Mouse (Mus musculus): ENCODE measurements around the gene Hdgfl3. TPM values are rescaled to one million over a fixed set of nuclear protein-coding genes. Genes with fewer than 3 reads are reported as not detected.

Hdgfl3 gene
- polyA plus RNA-seq, 1 experiment from 2014 or later: 59.0 TPM

DNA sequence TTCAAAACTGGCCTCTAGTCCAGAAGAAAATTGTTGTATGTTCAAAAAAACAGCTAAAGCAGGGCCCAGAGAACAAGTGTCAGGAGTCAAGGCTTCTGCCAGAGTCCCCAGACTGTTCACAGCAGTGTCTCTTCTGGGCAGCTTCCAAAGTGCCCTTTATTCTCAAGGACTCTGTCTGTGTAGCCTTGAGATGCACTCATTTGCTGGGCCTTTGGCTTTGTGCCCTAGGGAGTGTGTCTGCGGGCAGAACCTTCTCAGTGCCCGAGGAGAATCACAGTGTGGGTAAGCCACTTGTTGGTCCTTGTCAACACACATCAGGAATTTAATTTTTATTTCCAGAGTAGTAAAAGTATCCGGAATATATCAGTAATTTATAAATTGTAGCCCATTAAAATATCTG lies 52.7 kb downstream of the Hdgfl3 start:
- Histone ChIP-seq H3K27me3 (no peaks in the 10 kb centered on the region), H3K36me3 (peaks cover 3% of the 10 kb centered on the region; the same call in 1 of the 2 replicates), H3K4me2 (no peak overlapping the region), H3K4me1 (replicated peaks) (no peaks in the 10 kb centered on the region), H3K27ac (replicated peaks) (no peak overlapping the region), H3K9ac (no peak overlapping the region), H3K4me3 (no peak overlapping the region), H3K9me3 (no peaks in the 10 kb centered on the region)
- no peak for ATAC-seq (ENCODE audit: low FRiP score, low read depth)
- WGBS: 68% methylated on average over 3 of the region's 3 CpGs

DNA sequence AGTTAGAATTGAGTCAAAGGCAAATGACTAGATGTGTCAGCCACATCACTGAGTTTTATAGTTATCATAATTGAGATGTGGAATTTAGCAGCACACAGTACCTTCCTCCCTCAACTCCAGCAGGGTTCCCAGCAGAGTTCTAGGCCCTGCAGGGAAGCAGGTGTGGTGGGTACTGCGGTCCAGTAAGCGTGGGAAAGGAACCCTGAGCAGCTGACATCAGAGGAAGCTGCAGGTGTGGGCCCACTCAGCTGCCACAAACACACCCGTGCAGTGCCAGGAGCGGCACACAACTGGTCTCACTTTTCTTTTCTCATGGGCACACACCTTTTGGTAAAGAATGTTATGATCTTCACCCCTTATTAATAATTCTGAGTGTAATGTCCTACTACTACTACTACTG lies 53.5 kb downstream of the Hdgfl3 start:
- Histone ChIP-seq H3K4me3 (no peak overlapping the region), H3K36me3 (no peaks in the 10 kb centered on the region), H3K27ac (replicated peaks) (no peak overlapping the region), H3K27me3 (no peaks in the 10 kb centered on the region), H3K4me1 (replicated peaks) (0 out of 2 replicates have a peak, but pooled peaks cover 2% of the 10 kb centered on the region), H3K9ac (no peak overlapping the region), H3K4me2 (no peak overlapping the region), H3K9me3 (no peaks in the 10 kb centered on the region)
- ATAC-seq (ENCODE audit: low FRiP score, low read depth): no peak
- WGBS: 90% methylated on average over 4 of the region's 4 CpGs

DNA sequence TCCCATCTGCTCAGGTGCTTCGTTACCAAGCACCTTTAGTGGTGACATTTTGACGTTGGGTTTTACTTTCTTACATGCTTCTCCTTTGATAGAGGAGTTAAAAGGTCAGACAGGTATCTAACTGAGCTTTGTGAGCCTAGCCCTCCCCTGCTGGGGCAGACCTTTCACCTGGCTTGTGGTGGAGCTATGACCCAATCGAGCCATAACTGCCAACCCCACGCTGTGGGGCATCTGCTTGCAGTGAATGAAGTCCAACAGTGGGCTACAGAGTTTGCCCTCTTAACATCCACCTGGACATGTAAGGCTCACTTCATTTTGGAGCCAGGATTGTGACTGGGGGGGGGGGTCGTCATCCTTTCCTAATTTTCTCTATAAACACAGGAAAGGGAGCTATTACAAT lies 54.0 kb downstream of the Hdgfl3 start:
- Histone ChIP-seq H3K4me2 (no peak overlapping the region), H3K4me1 (replicated peaks) (0 out of 2 replicates have a peak, but pooled peaks cover 2% of the 10 kb centered on the region), H3K4me3 (no peak overlapping the region), H3K9me3 (no peaks in the 10 kb centered on the region), H3K27ac (replicated peaks) (no peak overlapping the region), H3K9ac (no peak overlapping the region), H3K36me3 (no peaks in the 10 kb centered on the region), H3K27me3 (no peaks in the 10 kb centered on the region)
- no peak for ATAC-seq (ENCODE audit: low FRiP score, low read depth)
- WGBS: 89% methylated on average over 5 of the region's 5 CpGs

DNA sequence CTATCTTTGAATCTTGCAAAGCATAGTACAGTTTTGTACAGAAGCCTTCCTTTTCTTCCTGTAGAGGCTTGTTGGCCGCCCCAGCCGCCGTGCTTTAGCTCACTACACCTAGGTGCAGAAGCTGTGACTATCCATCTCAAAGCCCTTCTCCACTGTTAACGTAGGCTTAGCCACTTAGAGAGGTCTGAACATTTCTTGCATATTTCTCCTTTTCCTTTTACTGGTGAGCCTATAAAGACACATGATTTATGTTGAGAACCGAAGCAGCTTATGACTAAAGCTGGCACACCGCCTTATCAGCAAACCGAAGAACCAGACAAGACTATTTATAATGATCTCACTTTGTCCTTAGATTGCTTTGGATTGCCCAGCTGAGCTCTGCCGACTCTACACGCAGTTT lies 58.9 kb downstream of the Hdgfl3 start:
- Histone ChIP-seq H3K4me3 (no peak overlapping the region), H3K27me3 (no peaks in the 10 kb centered on the region), H3K4me1 (replicated peaks) (0 out of 2 replicates have a peak, but pooled peaks cover 2% of the 10 kb centered on the region), H3K27ac (replicated peaks) (no peak overlapping the region; the same call in 1 of the 2 replicates), H3K9ac (no peak overlapping the region), H3K36me3 (no peaks in the 10 kb centered on the region), H3K9me3 (no peaks in the 10 kb centered on the region), H3K4me2 (no peak overlapping the region)
- ATAC-seq (ENCODE audit: low FRiP score, low read depth): no peak
- WGBS: 79% methylated on average over 9 of the region's 9 CpGs

DNA sequence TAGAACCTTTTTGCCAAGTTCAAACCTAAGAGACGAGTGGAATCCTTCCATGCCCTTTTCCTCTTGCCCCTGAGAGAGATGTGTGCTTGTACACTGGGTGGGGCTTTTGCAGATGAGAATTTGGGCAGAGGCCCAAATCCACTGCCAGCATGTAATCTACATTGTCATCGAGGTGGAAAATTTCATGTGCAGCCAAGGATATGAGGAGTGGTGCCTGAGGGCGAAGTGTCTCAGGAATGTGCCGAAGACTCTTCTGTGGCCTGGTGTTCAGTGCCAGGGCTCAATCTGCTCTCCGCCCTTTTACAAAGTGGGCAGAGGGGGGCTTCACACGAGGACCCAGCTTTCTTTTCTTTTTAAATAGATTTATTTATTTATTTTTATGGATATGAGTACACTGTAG lies 59.6 kb downstream of the Hdgfl3 start:
- no peaks in the 10 kb centered on the region for H3K36me3 ChIP-seq
- no peak for ATAC-seq (ENCODE audit: low FRiP score, low read depth)
- H3K27ac ChIP-seq (replicated peaks): no peak overlapping the region
- 61% methylated on average over 6 of the region's 6 CpGs for WGBS
- no peaks in the 10 kb centered on the region for H3K9me3 ChIP-seq
- H3K27me3 ChIP-seq: no peaks in the 10 kb centered on the region
- no peak overlapping the region for H3K4me3 ChIP-seq
- no peak overlapping the region for H3K9ac ChIP-seq
- no peak overlapping the region for H3K4me2 ChIP-seq
- 0 out of 2 replicates have a peak, but pooled peaks cover 2% of the 10 kb centered on the region for H3K4me1 ChIP-seq (replicated peaks)

DNA sequence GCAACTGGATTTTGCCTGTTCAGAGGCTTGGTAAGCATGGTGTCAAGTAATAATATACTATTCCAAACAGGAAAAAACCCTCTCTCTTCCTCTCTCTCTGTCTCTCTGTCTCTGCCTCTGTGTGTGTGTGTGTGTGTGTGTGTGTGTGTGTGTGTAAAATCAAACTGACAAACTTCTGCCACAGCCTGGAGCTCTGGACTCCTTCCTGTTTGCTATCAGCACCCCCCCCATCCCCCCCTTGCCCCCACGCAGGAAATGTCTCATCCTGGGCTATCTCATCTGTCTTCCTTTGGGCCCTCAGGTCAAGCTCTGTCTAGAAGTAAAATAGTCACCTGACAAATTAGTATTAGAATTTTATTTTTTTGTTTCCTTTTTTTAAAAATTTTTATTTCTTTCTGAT lies 60.5 kb downstream of the Hdgfl3 start:
- H3K4me2 ChIP-seq: no peak overlapping the region
- no peak overlapping the region for H3K9ac ChIP-seq
- no peak overlapping the region for H3K27ac ChIP-seq (replicated peaks)
- H3K4me3 ChIP-seq: no peak overlapping the region
- no peaks in the 10 kb centered on the region for H3K27me3 ChIP-seq
- no peaks in the 10 kb centered on the region for H3K36me3 ChIP-seq
- 0 out of 2 replicates have a peak, but pooled peaks cover 2% of the 10 kb centered on the region for H3K4me1 ChIP-seq (replicated peaks)
- 59% methylated on average over 1 of the region's 1 CpGs for WGBS
- ATAC-seq (ENCODE audit: low FRiP score, low read depth): no peak
- no peaks in the 10 kb centered on the region for H3K9me3 ChIP-seq

DNA sequence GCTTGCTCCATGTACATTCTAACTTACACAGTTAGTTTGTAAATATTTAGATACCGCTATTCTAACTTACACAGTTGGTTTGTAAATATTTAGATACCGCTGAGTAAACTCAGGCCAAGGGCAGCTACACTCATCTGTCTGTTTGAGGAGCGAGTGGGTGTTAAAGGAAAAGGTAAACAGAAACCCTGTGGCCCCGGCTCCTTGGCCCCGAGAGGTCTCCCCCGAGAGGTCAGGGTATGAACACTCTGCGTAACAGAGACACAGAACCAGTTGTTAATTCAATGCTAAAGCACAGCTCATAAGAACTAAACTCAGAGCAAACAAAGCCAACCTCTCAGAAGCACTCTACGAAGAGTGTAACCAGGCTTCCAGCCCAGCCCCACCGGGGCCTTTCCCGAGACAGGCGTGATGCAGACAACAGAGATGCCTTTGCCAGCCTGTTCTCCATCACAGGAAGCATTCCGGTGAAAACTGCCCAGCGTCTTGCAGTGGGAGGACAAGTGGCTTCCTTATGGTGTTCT lies 61.7 kb downstream of the Hdgfl3 start:
- 77% methylated on average over 13 of the region's 13 CpGs for WGBS
- Histone ChIP-seq H3K27ac (replicated peaks) (no peak overlapping the region), H3K36me3 (no peaks in the 10 kb centered on the region), H3K9ac (no peak overlapping the region), H3K9me3 (no peaks in the 10 kb centered on the region), H3K4me1 (replicated peaks) (0 out of 2 replicates have a peak, but pooled peaks cover 2% of the 10 kb centered on the region), H3K4me3 (no peak overlapping the region), H3K4me2 (no peak overlapping the region), H3K27me3 (no peaks in the 10 kb centered on the region)
- ATAC-seq (ENCODE audit: low FRiP score, low read depth): no peak

DNA sequence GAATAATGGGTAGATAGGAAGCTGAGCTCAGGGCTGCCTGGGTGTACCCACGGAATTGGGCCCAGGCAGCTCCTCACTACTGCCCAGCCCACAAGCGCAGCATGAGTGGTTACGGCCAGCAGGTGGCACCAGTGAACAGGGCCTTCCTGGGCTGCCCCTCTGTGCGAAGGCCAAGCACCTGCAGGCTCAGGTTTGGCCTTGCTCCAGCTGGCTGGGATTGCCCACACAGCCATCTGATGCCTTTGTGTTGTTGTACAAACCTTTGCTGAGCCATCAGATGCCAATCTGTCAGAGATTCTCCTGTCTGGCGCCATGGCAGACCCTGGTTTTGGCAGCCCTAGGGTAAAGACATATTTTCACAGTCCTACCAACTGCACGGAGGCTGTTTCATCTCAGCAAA lies 66.1 kb downstream of the Hdgfl3 start:
- no peaks in the 10 kb centered on the region for H3K36me3 ChIP-seq
- ATAC-seq (ENCODE audit: low FRiP score, low read depth): peak; percentile 69
- H3K4me3 ChIP-seq: no peak overlapping the region
- 20% methylated on average over 6 of the region's 6 CpGs for WGBS
- H3K4me2 ChIP-seq: no peak overlapping the region
- H3K4me1 ChIP-seq (replicated peaks): no peaks in the 10 kb centered on the region
- no peaks in the 10 kb centered on the region for H3K9me3 ChIP-seq
- H3K27me3 ChIP-seq: no peaks in the 10 kb centered on the region
- H3K27ac ChIP-seq (replicated peaks): no peak overlapping the region
- no peak overlapping the region for H3K9ac ChIP-seq

DNA sequence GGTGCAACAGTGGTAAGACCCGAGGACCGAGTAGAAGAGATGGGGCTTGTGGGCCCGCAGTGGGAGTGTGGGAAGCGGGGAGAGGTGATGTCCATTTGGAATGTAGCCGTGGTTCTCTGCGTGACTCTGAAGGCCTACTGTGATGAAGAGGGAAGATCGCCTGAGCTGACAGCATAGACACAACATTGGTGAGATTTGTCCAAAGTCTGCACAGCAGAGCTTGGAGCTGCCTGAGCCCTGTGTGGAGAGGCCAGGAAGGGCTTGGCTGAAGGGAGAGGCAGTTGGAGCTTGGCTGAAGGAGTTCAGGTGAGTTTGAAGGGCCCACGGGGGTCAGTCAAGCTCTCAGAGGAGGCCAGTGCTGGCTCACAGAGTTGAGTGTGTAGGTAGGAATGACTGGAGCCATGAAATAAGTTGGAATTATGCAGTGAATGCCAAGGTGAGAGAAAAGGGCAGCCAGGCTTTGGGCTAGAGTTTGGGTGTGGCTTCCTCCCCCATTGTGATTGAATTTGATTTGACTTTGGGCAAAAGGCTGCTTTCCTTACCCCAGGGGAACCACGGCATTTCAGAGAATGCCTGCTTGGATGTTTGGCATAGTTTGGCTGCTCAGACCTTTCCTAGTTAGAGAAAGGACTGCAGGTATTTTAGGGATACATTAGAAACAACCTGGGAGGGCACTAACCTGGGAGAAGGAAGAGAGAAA lies 66.9 kb downstream of the Hdgfl3 start:
- no peak overlapping the region for H3K9ac ChIP-seq
- ATAC-seq (ENCODE audit: low FRiP score, low read depth): no peak
- WGBS: 89% methylated on average over 9 of the region's 9 CpGs

DNA sequence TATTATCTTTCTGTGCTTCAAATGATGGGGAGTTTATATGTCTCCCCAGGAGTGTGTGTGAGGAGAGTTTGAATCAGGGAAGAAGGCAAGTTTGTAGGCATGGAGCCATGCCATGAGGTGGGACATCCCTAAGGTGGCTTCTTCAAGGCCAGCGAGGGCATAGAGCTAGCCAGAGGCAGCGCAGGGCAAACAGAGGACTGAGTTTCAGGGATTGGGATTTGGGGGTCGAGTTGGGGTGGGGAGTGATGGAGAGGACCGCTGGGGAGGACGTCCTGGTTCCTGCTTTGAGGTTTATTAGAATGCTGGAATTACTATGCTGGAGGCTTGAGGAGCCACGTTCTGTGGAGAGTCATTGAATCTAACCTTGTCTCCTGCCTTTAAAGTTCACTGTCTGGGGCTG lies 68.3 kb downstream of the Hdgfl3 start:
- Histone ChIP-seq H3K4me1 (replicated peaks) (no peaks in the 10 kb centered on the region; the same call in 1 of the 2 replicates), H3K4me2 (no peak overlapping the region), H3K27ac (replicated peaks) (no peak overlapping the region), H3K9ac (no peak overlapping the region), H3K27me3 (no peaks in the 10 kb centered on the region), H3K36me3 (no peaks in the 10 kb centered on the region), H3K4me3 (no peak overlapping the region), H3K9me3 (no peaks in the 10 kb centered on the region)
- WGBS: 94% methylated on average over 6 of the region's 6 CpGs
- no peak for ATAC-seq (ENCODE audit: low FRiP score, low read depth)

More for the DNA sequence above, 66.9 kb downstream of the Hdgfl3 start:
- H3K27me3 ChIP-seq: no peaks in the 10 kb centered on the region
- no peak overlapping the region for H3K4me3 ChIP-seq
- no peak overlapping the region for H3K27ac ChIP-seq (replicated peaks)
- H3K4me2 ChIP-seq: no peak overlapping the region
- no peaks in the 10 kb centered on the region for H3K9me3 ChIP-seq
- H3K4me1 ChIP-seq (replicated peaks): no peaks in the 10 kb centered on the region
- H3K36me3 ChIP-seq: no peaks in the 10 kb centered on the region

DNA sequence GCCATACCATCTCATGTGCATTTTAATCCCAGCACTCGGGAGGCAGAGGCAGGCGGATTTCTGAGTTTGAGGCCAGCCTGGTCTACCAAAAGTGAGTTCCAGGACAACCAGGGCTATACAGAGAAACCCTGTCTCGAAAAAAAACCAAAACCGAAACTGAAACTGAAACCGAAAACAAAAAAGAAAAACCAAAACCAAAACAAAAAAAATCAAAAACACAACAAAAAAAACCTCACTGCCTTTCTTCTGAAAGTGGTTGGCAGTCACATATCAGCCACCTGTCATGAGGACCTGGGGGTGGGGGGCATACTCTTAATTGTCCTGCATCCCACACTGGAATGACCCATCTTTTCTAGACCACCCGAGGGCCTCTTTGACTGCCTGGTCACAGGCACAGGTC lies 69.7 kb downstream of the Hdgfl3 start:
- Histone ChIP-seq H3K36me3 (no peaks in the 10 kb centered on the region), H3K27me3 (0 out of 2 replicates have a peak, but pooled peaks cover 5% of the 10 kb centered on the region), H3K4me1 (replicated peaks) (peaks cover 11% of the 10 kb centered on the region), H3K27ac (replicated peaks) (no peak overlapping the region), H3K4me3 (no peak overlapping the region), H3K9ac (no peak overlapping the region), H3K4me2 (no peak overlapping the region), H3K9me3 (no peaks in the 10 kb centered on the region)
- 88% methylated on average over 6 of the region's 6 CpGs for WGBS
- no peak for ATAC-seq (ENCODE audit: low FRiP score, low read depth)

DNA sequence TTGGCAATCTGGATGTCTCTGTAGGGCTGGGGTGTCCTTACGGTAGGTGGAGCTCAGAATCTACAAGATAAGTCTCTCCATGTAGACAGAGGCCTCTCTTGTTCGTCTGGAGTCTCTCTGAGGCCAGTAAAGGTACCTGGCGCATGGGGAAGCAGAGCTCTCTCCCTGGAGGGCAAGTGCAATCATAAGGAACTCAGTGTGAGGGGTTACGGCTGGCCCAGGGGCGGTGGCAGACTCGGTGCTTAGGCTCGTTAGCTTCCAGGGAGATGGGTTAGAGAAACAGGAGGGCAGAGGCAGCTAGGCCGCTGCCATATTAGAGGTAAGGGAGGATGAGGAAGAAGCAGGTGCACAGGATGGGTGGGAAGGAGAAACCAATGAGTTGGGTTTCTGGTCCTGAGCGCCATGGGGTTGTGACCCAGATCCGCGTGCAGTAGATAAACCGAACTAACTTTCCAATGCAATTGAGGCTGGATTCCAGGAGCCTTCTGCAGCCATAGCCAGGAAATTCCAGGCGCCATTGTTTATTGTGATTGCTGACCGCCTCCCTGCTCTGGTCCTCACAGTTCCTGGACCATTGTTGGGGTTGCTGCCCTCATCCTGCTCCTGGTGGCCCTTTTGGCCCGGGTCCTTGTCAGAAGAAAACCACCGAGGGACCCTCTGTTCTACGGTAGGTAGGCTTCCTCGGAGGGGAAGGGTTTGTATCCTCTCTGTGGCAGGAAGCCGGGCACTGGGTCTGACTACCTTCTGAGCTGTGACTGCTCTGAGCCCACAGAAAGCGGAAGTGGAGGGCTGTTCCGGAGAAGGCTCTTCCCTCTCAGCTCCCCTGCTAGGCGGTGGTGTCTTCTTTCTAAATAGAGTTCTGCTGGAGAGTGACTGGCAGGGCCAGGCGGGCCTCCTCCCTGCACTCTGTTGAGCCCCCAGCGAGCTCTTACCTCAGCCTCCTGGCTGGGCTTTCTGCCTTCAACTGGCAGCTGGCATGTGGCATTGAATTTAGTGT lies 71.4 kb downstream of the Hdgfl3 start:
- no peak for ATAC-seq (ENCODE audit: low FRiP score, low read depth)

More for the DNA sequence above, 71.4 kb downstream of the Hdgfl3 start:
- Histone ChIP-seq H3K9me3 (no peaks in the 10 kb centered on the region), H3K27ac (replicated peaks) (no peak overlapping the region), H3K4me2 (no peak overlapping the region), H3K27me3 (0 out of 2 replicates have a peak, but pooled peaks cover 5% of the 10 kb centered on the region), H3K36me3 (no peaks in the 10 kb centered on the region), H3K4me1 (replicated peaks) (peaks cover 23% of the 10 kb centered on the region), H3K4me3 (no peak overlapping the region), H3K9ac (no peak overlapping the region)
- 75% methylated on average over 24 of the region's 24 CpGs for WGBS

Data from hindbrain, embryonic 15.5 days (tissue).